Mouse (Mus musculus) heart, postnatal 0 days (tissue): Measurements from ENCODE around the gene Gm49601.

Experiments
- CTCF ChIP-seq: IDR thresholded peaks from 2 replicates; pipeline ENCODE4 v1.5.1; 2016; ENCODE audit warnings: antibody characterized with exemption, control low read depth, low read depth
- EP300 ChIP-seq: IDR thresholded peaks from 2 replicates; pipeline ENCODE4 v1.6.1; 2016; ENCODE audit warnings: antibody characterized with exemption, low read depth

GRCm38 (mm10) chr16:18625097-18625496, 1.1 kb downstream of the Gm49601 start:
- TF ChIP-seq CTCF (no peak), EP300 (no peak)
